Mouse (Mus musculus) cortical plate, adult 2 months (tissue): ENCODE measurements at regions not wholly inside any gene's neighbourhood (a gene's known extent, or its start where the extent isn't known, plus 50 kb on each side); places are given as distances from the start of the nearest gene placed in this dataset.

Experiments
- CTCF ChIP-seq: fragments of 200-500 bp; IDR thresholded peaks from 2 replicates; pipeline ENCODE4 v1.5.1; 2011; ENCODE audit warnings: mild to moderate bottlenecking, control low read depth, low read length; ENCODE audit not compliant: insufficient read depth; ENCODE audit errors: extremely low read depth
- POLR2A ChIP-seq: fragments of 200-500 bp; IDR thresholded peaks from 2 replicates; pipeline ENCODE4 v1.6.1; 2011; ENCODE audit warnings: mild to moderate bottlenecking, low read length, control low read depth; ENCODE audit not compliant: insufficient read depth; ENCODE audit errors: extremely low read depth

DNA sequence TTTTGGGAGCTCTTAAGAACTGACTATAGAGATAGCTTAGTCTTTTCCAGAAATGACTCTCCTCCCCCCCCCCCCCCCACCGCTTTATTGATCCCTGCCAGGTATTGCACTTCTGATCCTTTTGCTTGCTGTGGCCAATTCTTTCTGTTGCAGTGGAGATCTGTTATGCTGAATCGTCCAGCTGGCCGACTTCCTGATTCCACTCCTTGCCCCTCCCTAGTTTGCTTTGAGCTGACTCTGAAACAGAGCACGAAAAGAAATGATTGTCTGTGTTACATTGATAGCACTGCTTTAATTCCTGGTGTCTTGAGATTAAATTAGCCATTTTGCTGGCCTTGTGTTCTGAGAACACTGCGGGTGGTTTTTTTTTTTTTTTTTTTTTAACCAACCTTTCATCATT is 233.5 kb upstream of the Rps6ka3 start:
- TF ChIP-seq CTCF (no peak), POLR2A (no peak)
